Mouse (Mus musculus) stomach, embryonic 14.5 days (tissue): ENCODE measurements around the gene Gm17662. TPM values are rescaled to one million over a fixed set of nuclear protein-coding genes. Genes with fewer than 3 reads are reported as not detected.

Experiments
- ATAC-seq: fragments of 200-750 bp; cut with Nextera tagmentation; 2 replicates; pipeline ENCODE4 v1.8.0; 2017; ENCODE audit warnings: low read depth, moderate TSS enrichment; ENCODE audit not compliant: insufficient number of reproducible peaks, insufficient read depth, low FRiP score
- H3K27ac ChIP-seq: fragments of 300-500 bp; sonication (generic); 2 replicates; pipeline ENCODE4 v1.5.1; 2014; ENCODE audit warnings: mild to moderate bottlenecking, low read length, moderate library complexity, mixed read lengths
- H3K27me3 ChIP-seq: fragments of 300-500 bp; sonication (generic); 2 replicates; pipeline ENCODE4 v1.6.1; 2014; ENCODE audit warnings: low read length, control low read depth, mixed read lengths; ENCODE audit not compliant: control insufficient read depth, insufficient read depth
- H3K36me3 ChIP-seq: fragments of 300-500 bp; sonication (generic); 2 replicates; pipeline ENCODE4 v1.6.1; 2014; ENCODE audit warnings: mild to moderate bottlenecking, control low read depth, low read length, moderate library complexity, mixed read lengths; ENCODE audit not compliant: control insufficient read depth, insufficient read depth
- H3K4me1 ChIP-seq: fragments of 300-500 bp; sonication (generic); 2 replicates; pipeline ENCODE4 v1.6.1; 2014; ENCODE audit warnings: low read length, control low read depth, mixed read lengths; ENCODE audit not compliant: control insufficient read depth, insufficient read depth
- H3K4me2 ChIP-seq: fragments of 300-500 bp; sonication (generic); replicated peaks from 2 replicates; pipeline ENCODE4 v1.6.1; 2014; ENCODE audit warnings: low read depth, low read length, control low read depth
- H3K4me3 ChIP-seq: fragments of 300-500 bp; sonication (generic); 2 replicates; pipeline ENCODE4 v1.5.1; 2014; ENCODE audit warnings: low read depth, low read length, control low read depth
- H3K9ac ChIP-seq: fragments of 300-500 bp; sonication (generic); replicated peaks from 2 replicates; pipeline ENCODE4 v1.6.1; 2014; ENCODE audit warnings: low read depth, mild to moderate bottlenecking, control low read depth, low read length, moderate library complexity, mixed read lengths
- H3K9me3 ChIP-seq: fragments of 300-500 bp; sonication (generic); 2 replicates; pipeline ENCODE4 v1.6.1; 2016; ENCODE audit warnings: low read depth, low read length, control low read depth; ENCODE audit not compliant: control insufficient read depth
- WGBS: fragments of 180-500 bp; shearing (Covaris S2); extraction: QIAGEN DNeasy Blood & Tissue Kit; methylation state at CpG from one replicate; pipeline ENCODE4 v1.1.7; 2014; 5-methylcytosine and 5-hydroxymethylcytosine counted together
- polyA plus RNA-seq: library from polyadenylated mRNA; unstranded; fragments of >200 nt; fragmentation: Nextera tagmentation; extraction: Ambion mirVana; gene quantifications from 2 replicates; pipeline ENCODE4 v1.2.1, GENCODE M21; 2014

Gene Gm17662
- polyA plus RNA-seq, 1 experiment from 2014 or later: not detected

DNA sequence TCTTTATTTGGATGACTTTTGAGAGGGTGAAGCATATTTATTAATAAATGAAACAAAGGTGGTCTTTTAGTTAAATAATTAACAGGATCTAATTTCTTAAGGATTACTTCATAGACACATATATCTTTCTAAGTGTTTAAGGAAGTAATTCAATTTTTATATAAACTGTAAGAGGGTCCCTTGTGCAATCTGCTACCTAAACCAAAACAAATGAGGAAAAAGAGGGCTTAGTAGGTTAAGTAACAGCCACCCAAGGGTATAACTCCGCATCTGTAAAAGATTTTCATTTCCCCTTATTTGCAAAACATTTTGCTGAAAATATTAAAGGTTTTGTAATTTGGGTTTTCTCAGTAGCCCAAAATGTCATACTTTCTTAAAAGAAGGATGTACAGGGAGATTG, 7.3 kb downstream of the Gm17662 start:
- 78% methylated on average over 1 of the region's 1 CpGs for WGBS
- H3K4me1 ChIP-seq: no peaks in the 10 kb centered on the region

DNA sequence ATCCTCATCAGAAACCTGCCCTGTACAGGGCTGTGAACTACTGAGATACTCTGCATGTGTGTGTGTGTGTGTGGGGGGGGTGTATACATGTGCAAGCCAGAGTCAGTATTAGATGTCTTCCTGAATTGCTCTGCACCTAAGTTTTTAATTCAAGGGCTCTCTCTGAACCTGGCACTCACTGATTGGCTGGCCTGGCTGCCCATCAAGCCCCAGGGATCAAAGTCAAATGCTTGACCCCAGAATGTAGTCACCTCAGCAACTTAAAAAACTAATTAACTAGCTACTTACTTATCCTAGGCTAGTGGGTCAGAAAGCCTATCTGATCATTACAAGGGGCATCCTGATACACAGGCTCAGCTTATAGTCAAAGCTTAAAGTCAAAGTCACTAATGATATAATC, 12.5 kb downstream of the Gm17662 start:
- no peaks in the 10 kb centered on the region for H3K36me3 ChIP-seq
- no peak overlapping the region for H3K27ac ChIP-seq
- no peak overlapping the region for H3K4me3 ChIP-seq
- H3K9me3 ChIP-seq: no peaks in the 10 kb centered on the region
- no peak overlapping the region for H3K9ac ChIP-seq
- H3K4me2 ChIP-seq: no peak overlapping the region
- no peaks in the 10 kb centered on the region for H3K4me1 ChIP-seq
- H3K27me3 ChIP-seq: no peaks in the 10 kb centered on the region
- no peak for ATAC-seq

More for the DNA sequence above, 7.3 kb downstream of the Gm17662 start:
- no peaks in the 10 kb centered on the region for H3K27me3 ChIP-seq
- no peaks in the 10 kb centered on the region for H3K36me3 ChIP-seq
- no peak for ATAC-seq
- H3K4me2 ChIP-seq: no peak overlapping the region
- no peaks in the 10 kb centered on the region for H3K9me3 ChIP-seq
- H3K27ac ChIP-seq: no peak overlapping the region
- H3K4me3 ChIP-seq: no peak overlapping the region
- no peak overlapping the region for H3K9ac ChIP-seq

DNA sequence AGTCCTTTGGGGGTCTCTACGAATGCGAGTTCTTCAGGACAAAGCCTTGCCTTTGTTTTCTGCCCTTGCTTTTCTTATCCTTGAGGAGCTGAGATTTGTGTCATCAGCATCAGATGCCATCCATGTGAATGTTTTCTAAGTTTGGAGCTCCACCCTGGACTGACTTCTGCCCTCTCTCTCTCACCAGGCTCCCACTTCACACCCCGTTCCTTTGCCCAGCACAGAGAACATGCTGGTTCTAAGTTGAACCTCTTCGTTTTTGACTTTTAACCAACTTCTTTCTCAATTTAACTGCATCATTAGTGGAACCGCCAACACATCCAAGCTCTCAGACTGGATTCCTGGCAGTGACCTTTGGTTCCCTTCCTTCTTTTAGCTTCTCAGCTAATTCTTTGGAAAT, 13.1 kb downstream of the Gm17662 start:
- no peaks in the 10 kb centered on the region for H3K36me3 ChIP-seq
- no peak overlapping the region for H3K4me2 ChIP-seq
- no peak overlapping the region for H3K9ac ChIP-seq
- ATAC-seq: no peak
- no peak overlapping the region for H3K27ac ChIP-seq
- H3K4me1 ChIP-seq: no peaks in the 10 kb centered on the region
- no peaks in the 10 kb centered on the region for H3K27me3 ChIP-seq
- no peak overlapping the region for H3K4me3 ChIP-seq
- WGBS: 88% methylated on average over 5 of the region's 5 CpGs
- H3K9me3 ChIP-seq: no peaks in the 10 kb centered on the region

DNA sequence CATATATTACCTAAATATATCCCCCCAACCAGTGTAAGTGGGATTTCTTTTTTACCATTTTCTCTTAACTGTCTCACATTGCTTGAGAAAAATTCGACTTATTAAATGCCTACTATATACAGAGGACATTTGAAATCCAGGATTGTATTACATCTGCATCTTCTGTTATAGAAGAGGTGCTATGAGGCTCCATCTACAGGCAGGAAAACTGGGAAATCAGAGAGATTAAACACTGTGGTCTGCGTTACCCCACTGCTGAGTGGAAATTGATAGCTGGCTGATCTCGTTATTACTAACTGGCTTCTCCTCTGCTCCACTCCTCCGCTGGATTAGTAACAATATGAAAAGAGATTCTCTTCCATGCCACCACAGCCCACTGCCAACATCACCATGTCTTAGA, 18.7 kb downstream of the Gm17662 start:
- H3K27me3 ChIP-seq: no peaks in the 10 kb centered on the region
- 64% methylated on average over 4 of the region's 4 CpGs for WGBS
- H3K27ac ChIP-seq: no peak overlapping the region
- no peak for ATAC-seq
- no peak overlapping the region for H3K4me2 ChIP-seq
- H3K4me3 ChIP-seq: no peak overlapping the region
- no peaks in the 10 kb centered on the region for H3K4me1 ChIP-seq
- H3K36me3 ChIP-seq: no peaks in the 10 kb centered on the region
- no peak overlapping the region for H3K9ac ChIP-seq
- H3K9me3 ChIP-seq: no peaks in the 10 kb centered on the region

DNA sequence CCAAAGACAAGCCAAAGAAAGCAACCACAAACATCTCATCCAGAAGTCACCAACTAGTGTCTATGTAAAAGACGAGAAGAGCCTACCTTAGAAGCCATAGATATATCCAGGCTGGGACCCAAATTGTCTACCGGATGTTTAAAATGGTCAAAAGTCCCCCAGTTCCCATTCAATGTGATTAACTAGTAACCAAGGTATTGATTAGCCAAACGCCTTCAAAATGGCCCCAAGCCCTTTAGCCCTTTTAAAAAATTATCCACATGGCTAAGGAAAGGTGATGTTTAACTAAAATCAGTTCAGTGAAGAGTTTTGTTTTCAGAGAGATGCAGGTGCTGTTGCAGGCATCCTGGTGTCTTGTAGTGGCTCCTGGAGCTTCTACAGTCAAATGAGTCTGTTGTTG, 19.2 kb downstream of the Gm17662 start, which contains the start of gene C8a:
C8a (minus strand) TSS at position 76 of the 400 bp plus-strand sequence.
- 75% methylated on average over 3 of the region's 3 CpGs for WGBS
- Histone ChIP-seq H3K36me3 (no peaks in the 10 kb centered on the region), H3K9ac (no peak within 1 kb of the TSS), H3K9me3 (no peaks in the 10 kb centered on the region), H3K4me1 (no peaks in the 10 kb centered on the region), H3K4me2 (no peak within 1 kb of the TSS), H3K27me3 (no peaks in the 10 kb centered on the region), H3K27ac (no peak within 1 kb of the TSS), H3K4me3 (no peak within 1 kb of the TSS)
- no peak for ATAC-seq

DNA sequence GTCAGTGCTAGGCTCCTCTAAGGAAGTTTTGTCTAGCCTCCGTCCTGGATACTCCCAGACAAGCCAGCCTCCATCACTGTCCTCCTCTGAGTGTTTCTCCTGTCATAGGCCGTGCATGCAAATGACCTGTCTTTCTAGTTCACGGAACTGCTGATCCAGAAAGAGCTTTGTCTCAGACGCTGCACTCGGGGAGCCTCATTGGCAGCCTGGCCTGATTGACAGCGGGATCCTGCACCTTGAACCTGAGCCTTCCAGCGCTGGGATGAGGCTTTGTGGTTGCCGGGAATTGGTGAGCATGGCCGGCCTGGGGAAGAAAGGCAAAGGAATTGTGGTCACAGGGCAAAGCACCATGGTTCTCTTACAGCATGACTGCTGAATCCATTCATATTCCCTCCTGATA, 30.4 kb downstream of the Gm17662 start:
- ATAC-seq: no peak
- H3K4me2 ChIP-seq: no peak overlapping the region
- 75% methylated on average over 9 of the region's 9 CpGs for WGBS
- H3K36me3 ChIP-seq: no peaks in the 10 kb centered on the region
- no peak overlapping the region for H3K4me3 ChIP-seq
- H3K4me1 ChIP-seq: no peaks in the 10 kb centered on the region
- H3K9me3 ChIP-seq: no peaks in the 10 kb centered on the region
- no peak overlapping the region for H3K9ac ChIP-seq
- no peaks in the 10 kb centered on the region for H3K27me3 ChIP-seq
- H3K27ac ChIP-seq: no peak overlapping the region

DNA sequence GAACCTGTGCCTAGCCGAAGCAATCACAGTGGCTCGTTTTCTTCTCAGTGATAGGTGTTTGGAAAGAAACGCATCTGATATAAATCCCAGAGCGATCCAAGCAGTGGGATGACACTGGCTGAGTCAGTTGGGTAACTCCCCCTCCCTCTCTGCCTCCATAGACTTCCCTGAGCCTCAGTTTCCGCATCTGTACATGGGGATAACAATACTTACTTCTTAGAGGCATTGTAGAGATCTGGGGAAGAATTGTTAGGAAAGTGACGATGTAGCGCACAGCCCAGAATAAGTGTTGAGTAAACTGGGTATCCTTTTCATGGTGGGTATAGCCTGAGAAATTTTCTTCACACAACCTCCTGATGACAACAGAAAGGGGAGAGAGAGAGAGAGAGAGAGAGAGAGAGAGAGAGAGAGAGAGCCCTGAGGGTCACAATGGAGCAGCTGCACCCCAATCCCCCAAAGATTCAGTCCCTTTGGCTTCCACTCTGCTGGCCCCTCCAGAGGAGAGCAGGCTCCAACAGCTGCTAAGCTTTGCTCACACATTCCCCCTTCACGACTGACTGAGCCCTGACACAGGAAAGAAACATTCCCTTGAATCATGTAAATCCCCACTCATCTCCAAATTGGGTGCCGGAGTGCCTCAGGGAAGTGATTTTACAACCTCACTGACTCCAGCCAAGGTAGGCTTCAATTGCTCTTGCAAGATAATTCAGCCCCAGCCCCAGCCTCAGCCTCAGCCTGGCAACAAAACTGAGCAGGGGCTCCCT, 31.6 kb downstream of the Gm17662 start:
- Histone ChIP-seq H3K4me2 (no peak overlapping the region), H3K4me3 (no peak overlapping the region), H3K36me3 (no peaks in the 10 kb centered on the region), H3K9me3 (no peaks in the 10 kb centered on the region), H3K4me1 (no peaks in the 10 kb centered on the region), H3K27ac (no peak overlapping the region), H3K27me3 (no peaks in the 10 kb centered on the region), H3K9ac (no peak overlapping the region)
- no peak for ATAC-seq
- 81% methylated on average over 9 of the region's 9 CpGs for WGBS

DNA sequence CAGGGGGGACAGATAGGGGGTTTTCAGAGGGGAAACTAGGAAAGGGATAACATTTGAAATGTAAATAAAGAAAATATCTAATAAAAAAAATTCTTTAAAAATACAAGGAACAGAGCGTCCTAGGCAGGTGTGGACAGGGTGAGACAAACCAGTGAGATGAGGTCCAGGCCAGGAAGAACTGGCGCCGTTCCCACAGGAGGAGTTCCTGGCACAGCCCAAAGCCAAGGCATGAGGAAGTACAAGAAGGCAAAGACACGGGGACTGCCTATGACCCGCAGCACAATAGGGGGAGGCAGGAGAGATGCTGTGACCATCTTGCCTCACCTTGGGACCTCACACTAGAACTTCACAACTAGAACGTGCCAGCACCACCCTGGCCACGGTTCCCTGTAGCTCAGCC, 34.6 kb downstream of the Gm17662 start:
- 82% methylated on average over 7 of the region's 7 CpGs for WGBS
- H3K4me2 ChIP-seq: no peak overlapping the region
- H3K27ac ChIP-seq: no peak overlapping the region
- H3K36me3 ChIP-seq: no peaks in the 10 kb centered on the region
- no peak overlapping the region for H3K9ac ChIP-seq
- ATAC-seq: no peak
- no peaks in the 10 kb centered on the region for H3K9me3 ChIP-seq
- no peaks in the 10 kb centered on the region for H3K27me3 ChIP-seq
- no peak overlapping the region for H3K4me3 ChIP-seq
- H3K4me1 ChIP-seq: no peaks in the 10 kb centered on the region

DNA sequence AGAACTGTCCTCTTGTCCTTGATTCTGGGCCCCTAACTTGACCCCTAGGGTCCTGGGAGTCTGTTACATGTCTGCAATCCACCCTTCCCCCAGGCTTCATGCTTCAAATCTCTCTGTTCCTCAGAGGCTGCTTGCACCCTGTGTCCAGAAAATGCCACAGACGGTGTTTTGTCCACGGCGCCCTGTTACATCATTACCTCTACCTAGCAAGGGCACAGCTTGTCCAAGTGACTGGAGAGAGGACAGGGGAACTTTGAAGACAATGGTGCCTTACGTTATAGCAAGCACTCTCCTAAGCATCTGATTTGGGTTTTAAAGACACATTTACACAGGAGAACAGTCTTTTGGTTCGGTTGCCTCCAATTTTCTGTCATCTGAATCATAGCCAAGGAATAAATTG, 36.5 kb downstream of the Gm17662 start:
- no peak for ATAC-seq
- H3K4me1 ChIP-seq: no peaks in the 10 kb centered on the region
- no peaks in the 10 kb centered on the region for H3K36me3 ChIP-seq
- H3K9me3 ChIP-seq: no peaks in the 10 kb centered on the region
- H3K9ac ChIP-seq: no peak overlapping the region
- no peak overlapping the region for H3K4me3 ChIP-seq
- H3K27ac ChIP-seq: no peak overlapping the region
- H3K27me3 ChIP-seq: no peaks in the 10 kb centered on the region
- 82% methylated on average over 5 of the region's 5 CpGs for WGBS
- no peak overlapping the region for H3K4me2 ChIP-seq
